Mouse (Mus musculus) forebrain, embryonic 14.5 days (tissue): Measurements from ENCODE around the gene Myo18b. TPM values are rescaled to one million over a fixed set of nuclear protein-coding genes. Genes with fewer than 3 reads are reported as not detected.

Experiments used
- polyA plus RNA-seq: library from polyadenylated mRNA; unstranded; fragments of >200 nt; fragmentation: Nextera tagmentation; extraction: Ambion mirVana; gene quantifications from 2 replicates; pipeline ENCODE4 v1.2.1, GENCODE M21; 2014

Gene Myo18b
- polyA plus RNA-seq, 1 experiment from 2014 or later = 0.60 TPM

Other genes starting within 250 kb of the Myo18b start
- 4.4 and 9.0 TPM in 2 replicates for gene Grk3, start 119.4 kb upstream of the Myo18b start, polyA plus RNA-seq
- gene Crybb2, start 173.8 kb upstream of the Myo18b start, polyA plus RNA-seq = not detected in 2 replicates
- 0.48 and 0.70 TPM in 2 replicates for gene Crybb3, start 185.2 kb upstream of the Myo18b start, polyA plus RNA-seq